Mouse (Mus musculus) embryonic facial prominence, embryonic 15.5 days (tissue): ENCODE measurements around the gene Fra10ac1. TPM values are rescaled to one million over a fixed set of nuclear protein-coding genes. Genes with fewer than 3 reads are reported as not detected.

Experiments used
- ATAC-seq: fragments of 200-750 bp; cut with Nextera tagmentation; 2 replicates; pipeline ENCODE4 v1.8.0; 2017; ENCODE audit warnings: low read depth, moderate TSS enrichment; ENCODE audit not compliant: insufficient number of reproducible peaks, low FRiP score, low TSS enrichment
- H3K27ac ChIP-seq: fragments of 300-500 bp; sonication (generic); replicated peaks from 2 replicates; pipeline ENCODE4 v1.5.1; 2015; ENCODE audit warnings: mild to moderate bottlenecking, inconsistent platforms
- H3K27me3 ChIP-seq: fragments of 300-500 bp; sonication (generic); 2 replicates; pipeline ENCODE4 v1.6.1; 2015; ENCODE audit warnings: inconsistent platforms
- H3K36me3 ChIP-seq: fragments of 300-500 bp; sonication (generic); 2 replicates; pipeline ENCODE4 v1.6.1; 2015; ENCODE audit warnings: mild to moderate bottlenecking, inconsistent platforms
- H3K4me1 ChIP-seq: fragments of 300-500 bp; sonication (generic); 2 replicates; pipeline ENCODE4 v1.6.1; 2015; ENCODE audit warnings: inconsistent platforms
- H3K4me2 ChIP-seq: fragments of 300-500 bp; sonication (generic); replicated peaks from 2 replicates; pipeline ENCODE4 v1.6.1; 2015; ENCODE audit warnings: mild to moderate bottlenecking, inconsistent platforms
- H3K4me3 ChIP-seq: fragments of 300-500 bp; sonication (generic); replicated peaks from 2 replicates; pipeline ENCODE4 v1.5.1; 2015; ENCODE audit warnings: mild to moderate bottlenecking, inconsistent platforms
- H3K9ac ChIP-seq: fragments of 300-500 bp; sonication (generic); 2 replicates; pipeline ENCODE4 v1.6.1; 2015; ENCODE audit warnings: inconsistent platforms
- H3K9me3 ChIP-seq: fragments of 300-500 bp; sonication (generic); replicated peaks from 2 replicates; pipeline ENCODE4 v1.6.1; 2016; ENCODE audit warnings: inconsistent platforms
- WGBS: fragments of 180-500 bp; shearing (Covaris S2); methylation state at CpG from one replicate; pipeline ENCODE4 v1.1.7; 2015; 5-methylcytosine and 5-hydroxymethylcytosine counted together
- polyA plus RNA-seq: library from polyadenylated mRNA; unstranded; fragments of >200 nt; fragmentation: Nextera tagmentation; extraction: Ambion mirVana; gene quantifications from 2 replicates; pipeline ENCODE4 v1.2.1, GENCODE M21; 2015

Fra10ac1 gene
- polyA plus RNA-seq, 1 experiment from 2014 or later = 35.4 TPM

DNA sequence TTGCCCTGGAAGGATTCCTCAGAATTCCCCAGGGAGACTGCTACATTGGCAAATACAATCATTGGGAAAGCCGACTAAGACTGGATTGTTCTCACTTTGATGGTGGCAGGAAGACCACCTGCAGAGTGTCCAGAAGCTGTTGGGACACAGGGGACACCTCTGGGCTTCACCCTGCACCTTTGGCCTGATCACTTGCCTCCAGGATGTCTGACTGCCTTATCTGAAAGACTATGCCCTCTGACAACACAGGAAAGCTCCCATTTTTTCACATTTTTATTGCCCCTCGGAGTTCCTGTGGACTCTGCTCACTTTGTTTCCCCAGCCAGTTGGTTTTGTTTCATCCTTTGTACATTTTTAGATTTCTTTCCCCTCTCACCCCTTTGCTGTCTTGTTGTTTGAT lies 59.3 kb downstream of the Fra10ac1 start:
- no peak overlapping the region for H3K4me2 ChIP-seq

DNA sequence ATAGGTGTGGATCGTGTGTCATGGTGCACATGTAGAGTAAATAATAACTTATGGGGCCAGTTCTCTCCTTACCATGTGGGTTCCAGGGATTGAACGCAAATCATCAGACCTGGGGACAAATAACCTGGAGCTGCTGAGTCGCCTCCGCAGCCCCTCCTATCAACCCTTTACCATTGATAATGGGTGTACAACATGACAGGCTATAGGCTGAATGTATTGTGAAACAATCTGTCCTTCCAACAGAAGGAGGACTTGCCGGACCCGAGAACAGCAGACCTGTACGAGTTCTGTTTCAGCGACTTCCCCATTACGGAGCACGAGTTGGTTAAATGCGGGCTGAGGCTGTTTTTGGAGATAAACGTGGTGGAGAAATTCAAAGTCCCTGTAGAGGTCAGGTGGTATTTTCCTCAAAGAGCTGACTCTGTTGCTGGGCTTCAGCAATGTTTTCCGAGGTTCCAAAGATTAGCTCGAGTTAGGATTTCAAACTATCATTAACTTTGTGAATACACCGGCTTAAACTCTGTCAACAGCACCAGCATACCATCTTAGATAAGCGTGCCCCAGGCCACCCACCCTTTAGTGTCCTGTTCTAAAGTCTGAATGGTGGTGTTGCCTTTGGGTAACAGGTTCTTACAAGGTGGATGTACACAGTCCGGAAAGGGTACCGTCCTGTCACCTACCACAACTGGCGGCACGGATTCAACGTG lies 62.2 kb downstream of the Fra10ac1 start:
- Histone ChIP-seq H3K9me3 (no peaks in the 10 kb centered on the region), H3K4me2 (no peak overlapping the region), H3K4me1 (no peaks in the 10 kb centered on the region), H3K36me3 (no peaks in the 10 kb centered on the region), H3K27ac (no peak overlapping the region), H3K4me3 (no peak overlapping the region), H3K9ac (no peak overlapping the region), H3K27me3 (no peaks in the 10 kb centered on the region)
- ATAC-seq = no peak
- 87% methylated on average over 21 of the region's 21 CpGs for WGBS

More for the DNA sequence above, 59.3 kb downstream of the Fra10ac1 start:
- no peak for ATAC-seq
- no peaks in the 10 kb centered on the region for H3K4me1 ChIP-seq
- H3K9ac ChIP-seq = no peak overlapping the region
- H3K27me3 ChIP-seq = no peaks in the 10 kb centered on the region
- no peak overlapping the region for H3K27ac ChIP-seq
- WGBS = 63% methylated on average over 2 of the region's 2 CpGs
- no peak overlapping the region for H3K4me3 ChIP-seq
- H3K36me3 ChIP-seq = no peaks in the 10 kb centered on the region
- H3K9me3 ChIP-seq = no peaks in the 10 kb centered on the region

DNA sequence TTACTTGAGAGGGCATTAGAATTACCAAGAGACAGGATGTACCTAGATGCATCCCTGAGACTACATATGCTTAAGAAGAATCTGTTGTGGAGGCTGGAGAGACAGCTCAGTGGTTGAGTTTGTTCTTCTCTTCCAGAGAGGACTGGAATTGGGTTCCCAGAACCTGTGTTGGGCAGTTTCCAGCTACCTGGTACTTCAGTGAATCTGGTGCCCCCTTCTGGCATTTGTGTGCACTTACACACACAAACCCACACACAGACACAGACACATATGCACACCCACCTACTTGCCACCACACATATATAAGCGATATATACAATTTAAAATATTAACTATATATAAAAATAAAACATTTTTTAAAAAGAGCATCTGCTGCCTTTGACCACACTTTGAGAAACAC lies 67.7 kb downstream of the Fra10ac1 start:
- no peaks in the 10 kb centered on the region for H3K36me3 ChIP-seq
- H3K4me2 ChIP-seq = no peak overlapping the region
- no peak overlapping the region for H3K27ac ChIP-seq
- WGBS = 97% methylated on average over 1 of the region's 1 CpGs
- no peaks in the 10 kb centered on the region for H3K9me3 ChIP-seq
- no peak overlapping the region for H3K9ac ChIP-seq
- no peak overlapping the region for H3K4me3 ChIP-seq
- no peaks in the 10 kb centered on the region for H3K4me1 ChIP-seq
- ATAC-seq = no peak
- H3K27me3 ChIP-seq = no peaks in the 10 kb centered on the region

DNA sequence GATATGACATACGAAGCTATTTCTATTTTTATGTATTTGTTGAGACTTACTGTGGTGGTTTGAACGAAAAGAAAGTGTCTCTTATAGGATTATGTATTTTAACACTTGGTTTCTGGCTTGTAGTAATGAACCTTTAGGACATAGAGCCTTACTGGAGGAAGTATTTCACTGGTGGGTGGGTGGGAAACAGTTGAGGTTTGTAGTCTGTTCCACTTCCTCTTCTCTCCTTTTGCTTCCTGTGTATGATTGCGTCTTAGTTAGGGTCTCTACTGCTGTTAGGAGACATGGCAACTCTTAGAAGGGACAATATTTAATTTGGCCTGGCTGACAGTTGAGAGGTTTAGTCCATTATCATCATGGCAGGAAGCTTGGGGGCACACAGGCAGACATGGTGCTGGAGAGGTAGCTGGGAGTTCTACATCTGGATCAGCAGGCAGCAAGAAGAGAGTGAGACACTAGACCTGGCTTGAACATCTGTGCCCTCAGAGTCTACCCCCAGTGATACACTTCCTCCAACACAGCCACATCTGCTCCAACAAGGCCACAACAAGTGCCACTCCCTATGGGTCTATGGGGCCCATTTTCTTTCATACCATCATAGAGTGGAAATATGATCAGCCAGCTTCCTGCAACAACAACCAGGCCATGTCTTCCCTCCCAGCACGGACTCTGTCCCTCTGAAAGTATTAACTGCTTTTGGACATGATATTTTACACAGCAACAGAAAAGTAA lies 80.2 kb downstream of the Fra10ac1 start:
- H3K4me1 ChIP-seq = no peaks in the 10 kb centered on the region
- no peaks in the 10 kb centered on the region for H3K27me3 ChIP-seq
- H3K27ac ChIP-seq = no peak overlapping the region
- no peak overlapping the region for H3K4me2 ChIP-seq
- H3K36me3 ChIP-seq = no peaks in the 10 kb centered on the region
- no peaks in the 10 kb centered on the region for H3K9me3 ChIP-seq
- no peak overlapping the region for H3K9ac ChIP-seq
- no peak for ATAC-seq
- 70% methylated on average over 4 of the region's 4 CpGs for WGBS
- H3K4me3 ChIP-seq = no peak overlapping the region

Other genes starting within 250 kb of the Fra10ac1 start
- 16.2 and 17.4 TPM in 2 replicates for gene Myof, start 180.6 kb downstream of the Fra10ac1 start, polyA plus RNA-seq
- gene Cep55, start 169.1 kb downstream of the Fra10ac1 start, polyA plus RNA-seq = 17.6 and 18.1 TPM in 2 replicates
- gene Ffar4, start 127.1 kb downstream of the Fra10ac1 start, polyA plus RNA-seq = 0.12 and 0.32 TPM in 2 replicates
- gene Rbp4, start 98.9 kb downstream of the Fra10ac1 start, polyA plus RNA-seq = 6.7 and 7.3 TPM in 2 replicates
- not detected in 2 replicates for gene Pde6c, start 91.4 kb downstream of the Fra10ac1 start, polyA plus RNA-seq
- 2.6 and 2.8 TPM in 2 replicates for gene Lgi1, start 40.4 kb upstream of the Fra10ac1 start, polyA plus RNA-seq
- 3.0 and 3.1 TPM in 2 replicates for gene Slc35g1, start 171.8 kb upstream of the Fra10ac1 start, polyA plus RNA-seq